Mouse (Mus musculus) ZHBTc4 (cell line): ENCODE data around the gene Alg3.

ENCODE experiments used
- DNase-seq: peaks from one replicate; pipeline ENCODE4 v3.0.0-alpha.2; 2011; ENCODE audit warnings: low read depth, low spot score

Alg3 gene

DNA sequence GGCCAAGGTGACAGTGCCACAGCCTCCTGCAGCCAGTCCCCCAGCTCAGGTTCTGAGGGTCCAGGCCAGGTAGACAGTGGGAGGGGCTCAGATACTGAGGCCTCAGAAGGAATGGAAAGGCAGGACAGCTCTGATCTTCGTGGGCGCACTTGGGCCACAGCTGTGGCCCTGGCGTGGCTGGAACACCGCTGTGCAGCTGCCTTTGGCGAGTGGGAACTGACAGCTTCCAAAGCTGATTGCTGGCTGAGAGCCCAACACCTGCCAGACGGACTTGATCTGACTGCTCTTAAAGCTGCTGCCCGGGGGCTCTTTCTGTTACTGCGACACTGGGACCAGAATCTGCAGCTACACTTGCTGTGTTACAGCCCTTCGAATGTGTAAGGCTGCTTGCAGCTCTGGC lies 6.8 kb downstream of the Alg3 start:
- DNase-seq: no peak

DNA sequence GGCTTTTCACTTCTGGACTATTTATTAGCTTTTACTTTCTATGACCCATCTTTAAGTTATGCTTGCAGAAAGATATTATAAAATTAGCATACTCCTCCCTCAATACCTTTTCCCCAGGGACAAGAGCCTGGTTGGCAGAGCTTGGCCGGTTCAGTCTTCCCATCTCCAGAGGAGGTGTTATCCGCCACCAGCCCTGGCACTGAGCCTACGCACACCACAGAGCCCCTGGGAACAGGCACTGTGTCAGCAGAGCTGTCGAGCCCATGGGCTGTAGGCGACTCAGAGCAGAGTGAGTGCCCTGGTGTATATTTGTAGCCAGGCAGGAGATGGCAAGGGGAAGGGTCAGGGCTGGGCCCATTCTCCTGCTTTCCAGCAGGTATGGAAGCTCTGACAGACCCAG lies 11.0 kb downstream of the Alg3 start:
- peak; percentile 32 for DNase-seq

DNA sequence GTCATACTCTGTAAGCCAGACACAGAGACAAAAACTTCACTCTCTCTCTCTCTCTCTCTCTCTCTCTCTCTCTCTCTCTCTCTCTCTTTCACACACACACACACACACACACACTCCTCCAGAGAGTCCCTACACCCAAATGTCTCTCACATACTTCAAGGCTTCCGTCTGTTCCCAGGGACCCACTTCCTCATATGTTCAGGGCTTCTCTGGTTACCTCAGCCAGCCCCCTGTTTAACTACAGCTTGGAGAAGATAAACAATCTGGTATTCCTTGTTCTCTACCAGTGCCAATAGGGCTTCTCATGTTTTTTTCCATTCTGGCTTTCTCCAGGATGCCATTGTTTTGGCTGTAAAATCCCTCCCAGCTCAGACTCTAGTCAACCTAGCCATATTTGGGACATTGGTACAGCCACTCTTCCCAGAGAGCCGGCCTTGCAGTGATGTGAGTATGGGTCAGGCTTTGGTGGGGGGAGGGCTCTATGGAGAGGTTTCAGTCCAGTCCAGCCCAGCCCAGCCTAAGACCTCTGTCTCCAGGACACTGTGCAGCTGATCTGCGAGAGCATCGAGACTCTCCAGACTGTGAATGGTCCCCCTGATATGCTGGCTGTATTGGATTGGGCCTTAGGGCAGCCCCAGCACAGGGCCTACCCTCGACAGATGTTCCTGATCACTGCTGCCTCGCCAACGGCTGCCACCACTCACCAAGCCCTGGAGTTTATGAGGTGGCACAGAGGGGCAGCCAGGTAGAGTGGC lies 14.7 kb downstream of the Alg3 start:
- DNase-seq: no peak

DNA sequence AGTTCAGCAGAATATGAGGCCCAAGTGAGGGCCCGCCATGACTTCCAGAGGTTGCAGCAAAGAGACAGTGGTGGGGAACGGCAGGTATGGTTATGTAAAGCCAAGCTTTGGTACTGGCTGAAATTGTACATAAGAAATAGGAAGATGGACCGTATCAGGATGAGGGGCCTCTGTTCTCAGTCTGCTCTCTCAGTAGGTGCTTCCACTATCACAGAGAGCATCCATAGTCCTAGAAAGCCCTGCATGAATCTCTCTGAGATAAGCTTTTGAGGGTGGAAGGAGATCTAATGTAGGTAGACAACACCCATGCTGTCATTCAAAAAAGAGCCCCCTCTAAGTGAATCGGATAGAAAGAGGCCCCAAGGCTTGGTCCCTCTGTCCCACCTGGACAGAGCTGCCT lies 15.8 kb downstream of the Alg3 start:
- no peak for DNase-seq

DNA sequence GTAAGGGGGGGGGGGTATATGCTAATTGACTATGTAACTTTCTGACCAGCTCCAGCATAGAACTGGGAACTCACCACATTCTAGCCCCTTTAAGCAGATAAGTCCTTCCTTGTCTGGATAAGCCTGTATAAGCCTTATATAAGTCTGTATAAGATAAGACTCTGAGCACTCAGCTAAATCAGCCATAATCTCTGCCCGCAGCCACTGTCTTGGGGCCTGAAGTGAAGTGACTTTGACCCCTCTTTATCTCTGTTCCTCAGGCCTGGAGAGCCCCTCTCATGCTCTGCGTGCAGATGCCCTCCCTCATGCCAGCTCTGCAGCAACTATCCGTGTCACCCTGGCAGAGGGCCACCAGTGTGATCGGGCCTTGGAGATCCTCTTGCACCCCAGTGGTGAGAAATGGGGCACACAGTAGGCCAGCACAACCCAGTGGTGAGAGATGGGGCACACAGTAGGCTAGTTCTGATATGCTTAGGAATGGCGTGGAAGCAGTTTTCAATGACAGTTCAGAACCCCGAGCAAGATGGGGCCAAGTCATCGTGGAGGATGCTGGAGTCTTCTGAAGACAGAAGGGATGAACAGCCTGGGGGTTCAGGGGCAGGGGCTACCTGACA lies 16.4 kb downstream of the Alg3 start:
- DNase-seq: no peak

DNA sequence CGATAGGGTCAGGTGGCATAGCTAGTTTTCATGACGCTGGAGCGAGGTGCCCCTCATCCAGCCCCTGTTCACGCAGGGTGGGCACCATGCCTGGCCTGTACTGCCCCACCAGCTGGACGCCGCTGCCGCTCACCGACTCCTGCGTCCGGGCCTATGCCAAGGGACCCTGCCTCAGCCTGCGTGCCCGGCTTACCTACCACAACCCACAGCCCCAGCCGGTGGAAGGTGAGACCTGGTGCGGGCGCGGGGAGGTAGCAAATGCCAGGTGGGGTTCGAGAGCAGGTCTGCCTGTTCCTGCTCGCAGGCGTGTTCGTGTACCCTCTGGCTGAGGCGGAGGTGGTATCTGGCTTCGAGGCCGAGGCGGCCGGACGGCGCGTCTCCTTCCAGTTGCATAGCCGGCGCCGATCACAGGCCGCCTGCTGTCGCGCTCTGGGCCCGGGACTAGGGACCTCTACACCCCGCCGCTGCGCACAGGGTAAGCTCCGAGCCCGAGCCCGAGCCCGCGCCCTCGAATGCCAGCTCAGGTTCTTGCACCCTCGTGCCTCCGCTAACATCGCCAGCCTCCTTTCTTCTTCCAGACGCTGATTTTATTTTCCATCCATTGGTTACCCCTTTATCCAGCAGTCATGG lies 20.3 kb downstream of the Alg3 start:
- DNase-seq: peak; percentile 62

DNA sequence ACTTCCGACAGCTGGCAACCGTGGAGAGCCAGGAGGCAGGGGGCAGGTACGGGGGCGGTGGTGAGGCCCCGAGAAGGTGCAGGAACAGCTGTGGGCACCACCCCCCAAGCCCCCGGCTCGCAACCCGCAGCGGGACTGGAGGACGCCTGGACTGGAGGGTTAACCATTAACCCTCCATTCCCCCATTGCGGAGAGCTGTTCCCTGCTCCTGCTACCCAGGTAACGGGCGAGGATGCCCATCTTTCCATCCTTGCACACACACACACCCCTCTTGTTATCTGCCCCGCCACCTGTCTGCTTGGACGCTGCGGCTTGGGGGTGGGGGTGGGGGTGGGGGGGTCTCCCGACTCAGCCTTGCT lies 20.9 kb downstream of the Alg3 start:
- no peak for DNase-seq

DNA sequence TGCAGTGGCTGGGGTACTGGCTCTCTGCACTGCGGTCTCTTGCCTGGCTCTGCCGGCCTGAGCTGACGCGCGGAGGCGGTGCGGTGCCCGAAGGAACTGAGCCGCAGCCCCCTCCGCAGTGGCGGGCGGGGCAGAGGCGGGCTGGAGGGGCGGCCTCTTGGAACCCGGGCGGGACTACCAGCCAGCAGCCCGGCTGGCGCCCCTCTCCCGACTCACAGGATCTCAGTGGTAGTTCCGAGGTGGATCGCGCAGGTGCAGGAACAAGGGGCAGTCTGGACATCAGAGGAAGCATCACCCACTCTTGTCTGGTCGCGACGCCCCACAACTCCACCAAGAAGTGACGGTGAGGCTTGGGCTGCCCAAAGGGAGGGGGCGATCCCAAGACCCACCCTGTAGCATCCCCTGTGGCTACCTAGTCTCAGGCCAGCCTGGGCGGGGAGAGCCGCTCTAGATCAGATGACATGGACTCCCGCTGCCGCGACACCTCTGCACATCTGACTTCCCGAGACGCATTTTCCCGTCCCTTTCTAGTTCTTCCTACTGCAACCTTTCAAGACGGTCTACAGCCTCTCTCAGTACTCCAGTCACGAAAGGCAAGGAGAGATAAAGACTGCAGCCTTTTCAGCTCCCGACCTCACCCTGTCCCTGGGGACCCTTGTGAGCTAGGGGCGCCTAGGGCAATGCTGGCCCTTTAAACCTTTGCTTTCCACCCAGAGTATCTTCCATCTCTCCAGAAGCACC lies 21.4 kb downstream of the Alg3 start:
- DNase-seq: peak; percentile 62

DNA sequence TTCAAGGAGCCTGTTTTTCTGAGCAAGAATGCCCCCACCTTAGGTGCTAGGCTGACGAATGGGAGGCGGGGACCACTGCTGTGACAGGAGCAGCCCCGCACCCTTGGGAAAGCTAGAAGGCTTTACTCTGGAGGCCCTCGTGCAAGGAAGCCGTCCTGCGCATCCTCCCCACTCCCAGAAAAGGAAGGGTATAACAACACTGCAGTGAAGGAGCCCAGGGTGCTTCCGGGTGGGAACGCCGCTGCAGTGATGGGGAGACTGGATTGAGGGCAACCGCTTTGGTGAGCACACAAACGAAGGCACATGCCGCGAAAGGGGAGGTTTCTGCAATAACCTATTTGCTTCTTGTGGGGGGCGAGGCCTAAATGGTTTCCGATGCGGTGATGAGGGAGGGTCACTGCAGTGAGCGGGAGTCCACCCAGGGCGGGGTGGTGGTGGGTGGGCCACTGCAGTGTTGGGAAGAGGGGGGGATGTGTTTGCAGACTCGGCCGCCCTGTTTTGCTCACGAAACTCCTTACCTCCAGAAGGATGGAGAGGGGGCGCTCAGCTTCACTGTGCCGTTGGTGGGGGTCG lies 22.1 kb downstream of the Alg3 start, which contains the start of gene Vwa5b2:
Gene Vwa5b2, plus strand, starts transcription at position 106 of the 573 bp plus-strand sequence.
- DNase-seq: peak; percentile 26

DNA sequence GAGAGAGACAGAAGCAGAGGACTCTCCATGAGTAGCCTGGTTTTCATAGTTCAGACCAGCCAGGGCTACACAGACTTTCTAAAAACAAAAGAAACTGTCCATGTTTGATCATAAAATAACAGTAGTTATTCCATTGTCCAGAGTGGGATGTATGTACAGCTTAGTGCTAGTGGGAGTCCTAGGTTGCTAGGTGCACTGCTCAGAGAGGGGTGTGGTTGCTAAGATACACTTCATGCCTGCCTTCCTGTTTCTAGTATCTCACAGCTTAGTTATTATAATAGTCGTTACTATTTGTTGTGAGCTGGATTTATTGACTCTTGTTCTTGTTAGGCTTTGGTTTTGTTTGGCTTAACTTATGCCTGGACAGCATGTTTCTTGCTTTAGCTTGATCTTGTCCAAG lies 46.5 kb downstream of the Alg3 start:
- DNase-seq: no peak

DNA sequence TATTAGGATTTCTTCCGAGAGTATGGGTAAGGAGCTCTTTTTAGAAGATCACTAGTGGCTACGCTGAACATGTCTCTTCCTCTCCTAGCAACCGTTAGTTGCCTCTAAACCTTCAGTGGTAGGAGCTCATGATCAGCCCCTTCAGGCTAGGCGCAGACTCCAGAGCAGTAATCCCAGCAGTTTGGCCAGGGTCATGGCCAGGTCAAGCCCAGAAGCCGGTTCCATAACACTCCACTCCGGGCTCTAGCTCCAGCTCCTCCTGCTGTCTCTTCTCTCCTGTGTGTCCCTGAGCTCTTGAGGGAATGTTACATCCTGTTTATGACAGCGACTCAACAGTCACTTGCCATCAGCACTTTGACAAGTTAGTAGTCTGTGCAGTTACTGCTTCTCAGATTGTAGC lies 54.2 kb downstream of the Alg3 start:
- peak; percentile 55 for DNase-seq
